Mouse (Mus musculus) testis, adult 2 months (tissue): ENCODE measurements around the gene Hydin.
"Not testable (repeated sequence)": the region's sequence is repeated elsewhere in the genome, so short reads cannot be mapped to it uniquely, and the experiment has no call there.

Experiments
- CTCF ChIP-seq: fragments of 200-500 bp; IDR thresholded peaks from 2 replicates; pipeline ENCODE4 v1.5.1; 2012; ENCODE audit warnings: low read depth, mild to moderate bottlenecking, inconsistent platforms, low read length, moderate library complexity; ENCODE audit not compliant: control insufficient read depth, insufficient read depth, insufficient replicate concordance
- POLR2A ChIP-seq: fragments of 200-500 bp; IDR thresholded peaks from 2 replicates; pipeline ENCODE4 v1.6.1; 2012; ENCODE audit warnings: low read depth, mild to moderate bottlenecking, inconsistent platforms, low read length, moderate library complexity; ENCODE audit not compliant: control insufficient read depth

DNA sequence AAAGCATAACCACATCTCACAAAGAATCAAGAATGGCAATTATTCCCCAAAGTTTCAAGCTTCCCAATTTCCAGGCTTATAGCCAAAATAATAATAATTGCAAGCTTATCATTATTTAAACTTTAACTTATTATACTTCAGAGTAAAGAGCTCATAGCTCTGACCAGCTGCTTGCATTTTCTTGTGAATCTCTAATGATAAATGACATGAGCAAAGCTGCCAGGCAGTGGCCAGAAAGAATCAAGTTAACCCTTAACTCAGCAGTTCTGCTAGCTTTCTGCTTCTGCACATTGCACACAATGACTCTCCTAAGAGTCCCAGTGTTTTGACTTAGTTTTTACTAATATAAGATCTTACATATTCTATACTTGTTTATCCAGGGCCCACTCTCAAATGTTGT, 285.3 kb downstream of the Hydin start:
- TF ChIP-seq CTCF, POLR2A: not testable (repeated sequence)
